Mouse (Mus musculus) liver, postnatal 0 days (tissue): ENCODE data around the gene Ppfia4.

Experiments used
- CTCF ChIP-seq: sonication (generic); IDR thresholded peaks from 2 replicates; pipeline ENCODE4 v1.5.1; 2016; ENCODE audit warnings: antibody characterized with exemption, low read depth
- EP300 ChIP-seq: IDR thresholded peaks from 2 replicates; pipeline ENCODE4 v1.6.1; 2016; ENCODE audit warnings: antibody characterized with exemption, low read depth, mild to moderate bottlenecking

DNA sequence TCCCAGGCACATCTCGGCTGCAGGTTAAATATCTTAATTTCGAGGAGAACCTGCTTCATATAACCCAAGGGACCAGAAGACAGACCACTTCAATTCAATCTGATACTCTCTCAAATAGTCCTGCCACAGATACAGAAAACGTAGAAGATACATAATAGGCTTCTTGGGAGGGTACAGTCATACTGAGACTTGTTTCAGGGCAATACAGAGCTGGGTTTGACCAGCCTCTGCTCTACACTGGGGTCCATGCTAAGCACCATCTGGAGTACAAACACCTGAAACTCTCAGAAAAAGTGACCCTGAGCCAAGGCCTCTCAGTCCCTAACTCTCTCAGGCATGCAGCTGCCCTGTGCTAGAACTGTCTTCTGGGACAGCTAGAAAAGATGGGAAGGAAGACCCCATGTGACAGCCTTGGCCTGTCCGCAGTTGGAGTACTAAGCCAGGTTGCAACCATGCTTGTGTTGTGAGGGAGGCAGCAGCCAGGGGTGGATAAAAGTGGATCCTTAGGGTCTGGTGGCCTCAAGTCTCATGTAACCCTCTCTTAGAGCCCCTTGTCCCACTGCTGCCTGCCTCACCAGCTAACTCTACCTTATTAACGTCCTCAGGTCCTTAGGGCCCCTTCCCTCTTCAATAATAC is 9.0 kb upstream of the Ppfia4 start:
- TF ChIP-seq CTCF: no peak
- TF ChIP-seq EP300: no peak
